Mouse (Mus musculus) kidney, embryonic 16.5 days (tissue): ENCODE data around the gene Bhlhe40. TPM values are rescaled to one million over a fixed set of nuclear protein-coding genes. Genes with fewer than 3 reads are reported as not detected.

Experiments
- ATAC-seq: fragments of 200-750 bp; cut with Nextera tagmentation; 2 replicates; pipeline ENCODE4 v1.8.0; 2017; ENCODE audit warnings: moderate TSS enrichment; ENCODE audit not compliant: low FRiP score, low TSS enrichment
- H3K27ac ChIP-seq: fragments of 300-500 bp; sonication (generic); 2 replicates; pipeline ENCODE4 v1.5.1; 2014; ENCODE audit warnings: low read length
- H3K27me3 ChIP-seq: fragments of 300-500 bp; sonication (generic); 2 replicates; pipeline ENCODE4 v1.6.1; 2014; ENCODE audit warnings: low read length, control low read depth, mixed read lengths; ENCODE audit not compliant: insufficient read depth
- H3K36me3 ChIP-seq: fragments of 300-500 bp; sonication (generic); 2 replicates; pipeline ENCODE4 v1.6.1; 2014; ENCODE audit warnings: low read length, control low read depth, mixed read lengths; ENCODE audit not compliant: insufficient read depth
- H3K4me1 ChIP-seq: fragments of 300-500 bp; sonication (generic); 2 replicates; pipeline ENCODE4 v1.6.1; 2014; ENCODE audit warnings: low read length, control low read depth, mixed read lengths; ENCODE audit not compliant: insufficient read depth
- H3K4me2 ChIP-seq: fragments of 300-500 bp; sonication (generic); replicated peaks from 2 replicates; pipeline ENCODE4 v1.6.1; 2014; ENCODE audit warnings: low read depth, low read length
- H3K4me3 ChIP-seq: fragments of 300-500 bp; sonication (generic); 2 replicates; pipeline ENCODE4 v1.5.1; 2014; ENCODE audit warnings: mild to moderate bottlenecking, low read length
- H3K9ac ChIP-seq: fragments of 300-500 bp; sonication (generic); replicated peaks from 2 replicates; pipeline ENCODE4 v1.6.1; 2014; ENCODE audit warnings: low read length
- H3K9me3 ChIP-seq: fragments of 300-500 bp; sonication (generic); 2 replicates; pipeline ENCODE4 v1.6.1; 2016; ENCODE audit warnings: low read length, control low read depth
- WGBS: fragments of 180-500 bp; shearing (Covaris S2); extraction: QIAGEN DNeasy Blood & Tissue Kit; methylation state at CpG from one replicate; pipeline ENCODE4 v1.1.7; 2014; 5-methylcytosine and 5-hydroxymethylcytosine counted together
- polyA plus RNA-seq: library from polyadenylated mRNA; unstranded; fragments of >200 nt; fragmentation: Nextera tagmentation; extraction: Ambion mirVana; gene quantifications from 2 replicates; pipeline ENCODE4 v1.2.1, GENCODE M21; 2015

The Bhlhe40 gene
- polyA plus RNA-seq, 1 experiment from 2014 or later: 18.5 TPM

- WGBS: 1% methylated on average over 17 of the region's 17 CpGs
- peak overlapping the region; percentile 99; the same call in 1 of the 2 replicates for H3K27ac ChIP-seq
- no peaks in the 10 kb centered on the region; the same call in 1 of the 2 replicates for H3K27me3 ChIP-seq
These were observed 983 bp downstream of the Bhlhe40 start for GRCm38 (mm10) chr6:108661412-108661811.

DNA sequence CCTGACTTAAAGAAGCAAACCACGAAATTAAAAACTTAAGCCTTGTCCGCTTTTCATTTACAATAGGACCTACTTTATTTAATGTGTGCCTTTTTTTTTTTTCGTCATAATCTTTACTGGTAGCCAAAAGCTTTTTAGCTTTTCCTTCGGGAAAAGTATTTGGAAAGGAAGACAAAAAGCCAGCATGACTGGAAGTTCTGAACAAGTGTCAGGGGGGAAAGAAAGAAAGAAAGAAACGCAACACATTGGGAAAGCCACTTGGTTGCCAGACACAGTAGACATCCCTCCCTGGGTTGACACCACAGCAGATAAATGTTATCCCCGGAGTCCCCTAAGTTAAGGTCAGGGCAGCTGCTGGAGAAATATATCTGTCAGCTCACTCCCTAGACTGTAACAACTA is 1.5 kb downstream of the Bhlhe40 start:
- ATAC-seq: no peak

More at GRCm38 (mm10) chr6:108661412-108661811, 983 bp downstream of the Bhlhe40 start:
- no peaks in the 10 kb centered on the region for H3K9me3 ChIP-seq
- H3K9ac ChIP-seq: peak overlapping the region; percentile 75
- peak overlapping the region; percentile 94 for H3K4me2 ChIP-seq
- peaks cover 18% of the 10 kb centered on the region for H3K36me3 ChIP-seq
- H3K4me3 ChIP-seq: peak overlapping the region; percentile 57
- H3K4me1 ChIP-seq: peaks cover 22% of the 10 kb centered on the region
- no peak for ATAC-seq

DNA sequence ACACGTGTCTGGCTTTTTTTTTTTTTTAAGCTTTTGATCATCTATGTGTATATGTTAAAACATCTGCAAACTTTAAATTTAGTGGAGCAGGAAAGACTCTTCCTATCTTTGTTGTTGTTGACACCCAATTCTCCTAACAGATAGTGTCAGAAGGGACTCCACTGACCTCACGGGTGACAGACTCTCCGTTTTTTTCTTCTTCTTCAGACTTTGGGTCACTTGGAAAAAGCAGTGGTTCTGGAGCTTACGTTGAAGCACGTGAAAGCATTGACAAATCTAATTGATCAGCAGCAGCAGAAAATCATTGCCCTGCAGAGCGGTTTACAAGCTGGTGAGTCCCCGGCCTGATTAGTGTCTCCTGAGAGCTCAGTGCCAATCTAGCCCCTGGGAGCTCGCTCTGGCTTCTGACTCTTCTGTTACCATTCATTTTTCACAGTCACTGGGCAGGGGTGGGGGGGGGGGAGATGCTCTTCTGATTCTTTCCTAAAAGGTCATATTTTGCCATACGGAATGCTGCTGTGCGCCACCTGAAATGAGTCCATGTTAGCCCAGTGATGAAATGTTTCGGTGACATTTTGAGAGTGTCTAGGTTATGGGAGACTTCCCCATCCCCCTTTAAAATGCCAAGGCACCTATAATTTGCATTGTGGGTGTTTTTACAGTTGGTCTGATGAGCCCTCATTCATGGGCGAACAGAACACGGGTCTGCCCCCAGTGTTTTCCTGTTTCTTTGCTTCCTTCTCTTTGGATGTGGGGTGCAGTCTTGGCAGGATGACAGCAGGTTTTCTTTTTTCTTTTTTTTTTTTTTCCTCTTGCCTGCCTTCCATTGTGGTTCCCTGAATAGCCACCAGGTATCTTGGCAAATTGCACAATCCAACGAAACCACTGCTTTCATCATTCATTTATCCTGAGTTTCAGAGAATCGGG is 2.1 kb downstream of the Bhlhe40 start:
- peak overlapping the region; percentile 57 for H3K4me3 ChIP-seq
- no peaks in the 10 kb centered on the region; the same call in 1 of the 2 replicates for H3K27me3 ChIP-seq
- H3K4me1 ChIP-seq: peaks cover 23% of the 10 kb centered on the region
- H3K27ac ChIP-seq: no peak overlapping the region
- 69% methylated on average over 15 of the region's 15 CpGs for WGBS
- ATAC-seq: no peak
- H3K36me3 ChIP-seq: peaks cover 18% of the 10 kb centered on the region
- peak overlapping the region; percentile 94 for H3K4me2 ChIP-seq
- H3K9ac ChIP-seq: no peak overlapping the region
- no peaks in the 10 kb centered on the region for H3K9me3 ChIP-seq

More for the DNA sequence above, 1.5 kb downstream of the Bhlhe40 start:
- Histone ChIP-seq H3K9ac (no peak overlapping the region), H3K27me3 (no peaks in the 10 kb centered on the region; the same call in 1 of the 2 replicates), H3K27ac (no peak overlapping the region), H3K9me3 (no peaks in the 10 kb centered on the region), H3K4me2 (peak overlapping the region; percentile 94), H3K4me1 (peaks cover 22% of the 10 kb centered on the region), H3K36me3 (peaks cover 18% of the 10 kb centered on the region), H3K4me3 (peak overlapping the region; percentile 57)
- WGBS: 49% methylated on average over 6 of the region's 6 CpGs

- no peaks in the 10 kb centered on the region; the same call in 1 of the 2 replicates for H3K27me3 ChIP-seq
- peak overlapping the region; percentile 13; the same call in 1 of the 2 replicates for H3K4me2 ChIP-seq
- H3K9ac ChIP-seq: no peak overlapping the region
- ATAC-seq: no peak
- no peaks in the 10 kb centered on the region for H3K9me3 ChIP-seq
- H3K27ac ChIP-seq: no peak overlapping the region
- WGBS: 85% methylated on average over 8 of the region's 8 CpGs
- 0 out of 2 replicates have a peak overlapping the region, but pooled peaks have one; percentile 2 for H3K4me3 ChIP-seq
- H3K36me3 ChIP-seq: peaks cover 18% of the 10 kb centered on the region
- H3K4me1 ChIP-seq: peaks cover 23% of the 10 kb centered on the region
These were observed 3.1 kb downstream of the Bhlhe40 start for GRCm38 (mm10) chr6:108663241-108664194.

DNA sequence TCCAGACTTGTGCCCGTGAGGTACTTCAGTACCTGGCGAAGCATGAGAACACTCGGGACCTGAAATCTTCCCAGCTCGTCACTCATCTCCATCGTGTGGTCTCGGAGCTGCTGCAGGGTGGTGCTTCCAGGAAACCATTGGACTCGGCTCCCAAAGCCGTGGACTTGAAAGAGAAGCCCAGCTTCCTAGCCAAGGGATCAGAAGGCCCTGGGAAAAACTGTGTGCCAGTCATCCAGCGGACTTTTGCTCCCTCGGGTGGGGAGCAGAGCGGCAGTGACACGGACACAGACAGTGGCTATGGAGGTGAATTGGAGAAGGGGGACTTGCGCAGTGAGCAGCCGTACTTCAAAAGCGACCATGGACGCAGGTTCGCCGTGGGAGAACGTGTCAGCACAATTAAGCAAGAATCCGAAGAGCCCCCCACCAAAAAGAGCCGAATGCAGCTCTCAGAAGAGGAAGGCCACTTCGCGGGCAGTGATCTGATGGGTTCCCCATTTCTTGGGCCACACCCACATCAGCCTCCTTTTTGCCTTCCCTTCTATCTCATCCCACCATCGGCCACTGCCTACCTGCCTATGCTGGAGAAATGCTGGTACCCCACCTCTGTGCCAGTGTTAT is 4.2 kb downstream of the Bhlhe40 start:
- Histone ChIP-seq H3K27ac (no peak overlapping the region), H3K9ac (no peak overlapping the region), H3K4me1 (peaks cover 24% of the 10 kb centered on the region), H3K4me2 (no peak overlapping the region), H3K4me3 (no peak overlapping the region), H3K36me3 (peaks cover 18% of the 10 kb centered on the region), H3K27me3 (no peaks in the 10 kb centered on the region; the same call in 1 of the 2 replicates), H3K9me3 (no peaks in the 10 kb centered on the region)
- 81% methylated on average over 24 of the region's 24 CpGs for WGBS
- no peak for ATAC-seq

GRCm38 (mm10) chr6:108665587-108665986 is 5.2 kb downstream of the Bhlhe40 start:
- Histone ChIP-seq H3K27ac (no peak overlapping the region), H3K9ac (no peak overlapping the region), H3K9me3 (no peaks in the 10 kb centered on the region), H3K4me3 (no peak overlapping the region), H3K4me2 (no peak overlapping the region), H3K4me1 (peaks cover 24% of the 10 kb centered on the region), H3K36me3 (peaks cover 18% of the 10 kb centered on the region), H3K27me3 (no peaks in the 10 kb centered on the region; the same call in 1 of the 2 replicates)
- 79% methylated on average over 5 of the region's 5 CpGs for WGBS
- ATAC-seq: no peak

DNA sequence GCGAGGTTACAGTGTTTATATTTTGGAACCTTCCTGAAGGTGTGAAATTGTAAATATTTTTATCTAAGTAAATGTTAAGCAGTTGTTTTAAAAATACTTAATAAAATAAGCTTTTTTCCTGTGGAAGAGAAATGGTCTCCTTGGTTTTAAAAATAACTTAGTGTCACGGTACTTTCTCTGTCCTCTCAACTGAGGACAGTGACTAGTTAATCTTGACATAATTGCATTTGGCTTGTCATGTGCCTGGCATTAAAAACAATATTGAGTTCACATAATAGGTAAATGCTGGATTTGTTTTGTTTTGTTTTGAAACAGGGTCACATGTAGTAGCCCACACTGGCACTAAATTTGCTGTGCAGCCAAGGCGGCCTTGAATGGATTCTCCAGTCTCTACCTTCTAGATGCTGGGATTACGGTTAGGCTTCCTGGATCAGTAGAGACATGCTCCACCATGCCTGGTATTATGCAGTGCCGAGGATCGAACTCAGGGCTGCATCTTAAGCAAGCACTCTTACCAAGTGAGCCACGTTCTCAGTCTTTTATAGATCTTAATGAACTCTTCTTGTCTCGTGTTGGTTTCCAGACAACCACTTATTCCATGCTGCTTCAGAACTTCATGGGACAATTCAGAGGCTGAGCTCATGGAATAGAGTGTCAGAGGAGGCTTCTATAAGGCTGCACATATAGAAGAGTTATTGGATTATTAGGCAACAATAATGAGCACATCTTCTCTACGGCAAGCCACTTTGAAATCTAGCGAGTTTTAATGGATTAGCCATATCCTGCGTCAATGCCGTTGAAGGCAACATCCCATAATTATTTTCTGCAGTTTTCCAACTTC is 6.4 kb downstream of the Bhlhe40 start:
- H3K4me1 ChIP-seq: peaks cover 21% of the 10 kb centered on the region
- no peaks in the 10 kb centered on the region for H3K9me3 ChIP-seq
- no peaks in the 10 kb centered on the region; the same call in 1 of the 2 replicates for H3K27me3 ChIP-seq
- no peak overlapping the region for H3K27ac ChIP-seq
- H3K4me3 ChIP-seq: no peak overlapping the region
- H3K9ac ChIP-seq: no peak overlapping the region
- no peak overlapping the region for H3K4me2 ChIP-seq
- 89% methylated on average over 12 of the region's 12 CpGs for WGBS
- H3K36me3 ChIP-seq: peaks cover 18% of the 10 kb centered on the region
- ATAC-seq: no peak

DNA sequence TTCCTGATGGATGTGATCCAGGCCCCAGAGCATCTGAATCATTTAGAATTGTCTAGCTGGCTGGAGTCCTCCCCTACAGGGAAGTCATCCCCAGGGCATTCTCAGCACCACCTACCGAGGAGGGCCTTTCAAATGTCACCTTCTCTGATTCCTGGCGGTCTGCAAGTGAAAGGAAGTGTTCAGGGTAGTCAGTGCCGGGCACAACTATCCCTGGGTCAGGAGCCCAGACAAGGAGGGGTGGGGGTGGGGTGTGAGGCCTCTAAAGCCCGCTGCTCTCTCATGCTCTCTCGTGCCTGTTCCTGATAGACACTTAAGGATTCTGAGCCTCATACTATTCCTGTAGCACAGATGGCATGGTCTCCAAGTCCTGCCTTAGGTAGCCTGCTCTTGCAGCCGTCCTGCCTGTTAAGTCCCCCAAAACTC is 7.2 kb downstream of the Bhlhe40 start:
- no peak overlapping the region for H3K9ac ChIP-seq
- H3K36me3 ChIP-seq: peaks cover 18% of the 10 kb centered on the region
- H3K27me3 ChIP-seq: no peaks in the 10 kb centered on the region
- WGBS: 33% methylated on average over 6 of the region's 6 CpGs
- ATAC-seq: peak; percentile 24; the same call in 1 of the 2 replicates
- no peak overlapping the region for H3K4me2 ChIP-seq
- H3K4me3 ChIP-seq: no peak overlapping the region
- H3K27ac ChIP-seq: no peak overlapping the region
- no peaks in the 10 kb centered on the region for H3K9me3 ChIP-seq
- H3K4me1 ChIP-seq: peaks cover 14% of the 10 kb centered on the region
